Mouse (Mus musculus) CD4-positive naive resting alpha-beta T cell, adult 76 days (primary cell): ENCODE results near the gene Elf5. TPM values are rescaled to one million over a fixed set of nuclear protein-coding genes. Genes with fewer than 3 reads are reported as not detected.

Experiments
- total RNA-seq: library from RNA; stranded (reverse); gene quantifications from one replicate; pipeline ENCODE4 v1.2.4, GENCODE M21; 2023

Gene Elf5
- total RNA-seq = not detected

GRCm38 (mm10) chr2:103411348-103411747 lies at the start of gene Elf5:
Gene Elf5 (plus strand): TSS chr2:103411688.

GRCm38 (mm10) chr2:103484617-103485401 lies 73.3 kb downstream of the Elf5 start, which contains the start of gene Cat:
Gene Cat (minus strand): TSS chr2:103485160.

Other genes with a start within 250 kb of the Elf5 start
- gene Ehf, start 108.4 kb upstream of the Elf5 start, total RNA-seq = 0.23 TPM
- 60.1 TPM for gene Cat, start 73.5 kb downstream of the Elf5 start, total RNA-seq
- gene Abtb2, start 154.6 kb downstream of the Elf5 start, total RNA-seq = 79.1 TPM